Comparison of ENCODE assay signal across 20 mouse cellular contexts in the genomic region with DNA sequence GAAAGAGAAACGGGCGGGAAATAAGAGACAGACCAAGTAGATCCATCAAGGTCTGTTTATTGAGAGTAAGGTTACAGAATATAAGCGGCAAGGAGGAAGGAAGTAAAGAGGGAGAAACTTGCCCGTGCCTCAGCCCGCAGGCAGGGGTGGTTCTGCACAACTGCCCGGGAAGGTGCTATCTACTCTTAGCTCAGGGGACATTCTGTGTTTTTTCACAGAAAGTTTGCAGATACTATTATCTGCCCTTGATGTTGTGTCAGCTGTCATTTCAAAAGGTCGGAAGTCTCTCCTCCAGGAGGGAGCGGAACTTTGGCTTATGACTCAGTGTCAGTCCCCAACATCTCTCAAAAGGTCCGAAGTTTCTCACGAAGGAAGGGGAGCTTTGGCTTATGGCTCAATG. TPM values are rescaled to one million over a fixed set of nuclear protein-coding genes. Genes with fewer than 3 reads are reported as not detected.
DNase-seq lines count a peak whose midpoint lies in the region; ATAC-seq lines count a peak whose summit lies in the region.
"Had no signal": no experiment of that assay in that cellular context is flagged by ENCODE, and none has a peak within 500 bp of the region (broad histone marks: within the 10 kb centered on the region; RNA-seq: fewer than 3 reads in every experiment).

No protein-coding gene starts in this region.

- no peak for ATAC-seq in kidney, embryonic 15.5 days (replicated peaks; ENCODE audit: low FRiP score)
- no peak for ATAC-seq in kidney, embryonic 16.5 days (ENCODE audit: low FRiP score, low TSS enrichment)
- ATAC-seq: forebrain, embryonic 14.5 days; midbrain, embryonic 15.5 days had no signal

- peak overlapping the region; percentile 90; the same call in 1 of the 2 replicates for H3K4me2 ChIP-seq in kidney, embryonic 15.5 days
- H3K4me2 ChIP-seq in kidney, embryonic 16.5 days (replicated peaks; ENCODE audit: low read depth, low read length), result no peak overlapping the region

- peaks cover 22% of the 10 kb centered on the region for H3K4me1 ChIP-seq in heart, embryonic 10.5 days
- peaks cover 32% of the 10 kb centered on the region for H3K4me1 ChIP-seq in kidney, embryonic 15.5 days
- peaks cover 9% of the 10 kb centered on the region for H3K4me1 ChIP-seq in kidney, embryonic 16.5 days (ENCODE audit: insufficient read depth, low read length)
- H3K4me1 ChIP-seq: liver, embryonic 15.5 days had no signal

- WGBS in heart, embryonic 10.5 days, result 3% methylated on average over 10 of the region's 10 CpGs
- WGBS in kidney, embryonic 15.5 days, result 2% methylated on average over 10 of the region's 10 CpGs
- WGBS in kidney, embryonic 16.5 days, result 3% methylated on average over 10 of the region's 10 CpGs

- H3K9me3 ChIP-seq in heart, embryonic 10.5 days, result 0 out of 2 replicates have a peak, but pooled peaks cover 7% of the 10 kb centered on the region
- H3K9me3 ChIP-seq in kidney, embryonic 15.5 days (replicated peaks), result no peaks in the 10 kb centered on the region
- no peaks in the 10 kb centered on the region for H3K9me3 ChIP-seq in kidney, embryonic 16.5 days (ENCODE audit: low read length)
- H3K9me3 ChIP-seq: liver, embryonic 15.5 days; midbrain, embryonic 15.5 days had no signal

- peak overlapping the region; percentile 65; the same call in 1 of the 2 replicates for H3K4me3 ChIP-seq in heart, embryonic 10.5 days
- H3K4me3 ChIP-seq in kidney, embryonic 15.5 days (replicated peaks), result 0 out of 2 replicates have a peak overlapping the region, but pooled peaks have one; percentile 48
- H3K4me3 ChIP-seq in kidney, embryonic 16.5 days (ENCODE audit: low read length), result no peak overlapping the region
- H3K4me3 ChIP-seq: hindbrain, embryonic 13.5 days; megakaryocyte, embryonic 14.5 days; midbrain, embryonic 15.5 days had no signal

- peaks cover 77% of the 10 kb centered on the region for H3K27me3 ChIP-seq in heart, embryonic 10.5 days (ENCODE audit: insufficient read depth, poor library complexity, severe bottlenecking)
- peaks cover 65% of the 10 kb centered on the region for H3K27me3 ChIP-seq in kidney, embryonic 15.5 days
- H3K27me3 ChIP-seq in kidney, embryonic 16.5 days (ENCODE audit: insufficient read depth, low read length), result peaks cover 52% of the 10 kb centered on the region

- H3K36me3 ChIP-seq in heart, embryonic 10.5 days, result no peaks in the 10 kb centered on the region
- no peaks in the 10 kb centered on the region for H3K36me3 ChIP-seq in kidney, embryonic 15.5 days
- no peaks in the 10 kb centered on the region for H3K36me3 ChIP-seq in kidney, embryonic 16.5 days (ENCODE audit: insufficient read depth, low read length)
- H3K36me3 ChIP-seq: hindbrain, embryonic 13.5 days; liver, embryonic 15.5 days; midbrain, embryonic 15.5 days had no signal

- DNase-seq in heart, embryonic 10.5 days (ENCODE audit: low spot score), result no peak
- DNase-seq in heart, adult 9 months (ENCODE audit: low spot score in 2 of 2), result no peak
- peak; percentile 36 for DNase-seq in thymus, postnatal 14 days
- no peak for DNase-seq in thymus, postnatal 25 days
- DNase-seq in right cerebral cortex, postnatal 36 days (ENCODE audit: low spot score in 2 of 2), result no peak
- DNase-seq: cerebellum, postnatal 10 days; kidney, adult 9 months; lung, postnatal 10 days; retina, postnatal 1 day had no signal

- no peak overlapping the region for H3K27ac ChIP-seq in heart, embryonic 10.5 days
- H3K27ac ChIP-seq in kidney, embryonic 15.5 days, result no peak overlapping the region
- no peak overlapping the region for H3K27ac ChIP-seq in kidney, embryonic 16.5 days (ENCODE audit: low read length)
- H3K27ac ChIP-seq: hindbrain, embryonic 13.5 days; liver, embryonic 15.5 days; midbrain, embryonic 15.5 days had no signal

- no peak overlapping the region for H3K9ac ChIP-seq in kidney, embryonic 15.5 days
- H3K9ac ChIP-seq in kidney, embryonic 16.5 days (replicated peaks; ENCODE audit: low read length), result no peak overlapping the region
- H3K9ac ChIP-seq: hindbrain, embryonic 13.5 days; liver, embryonic 15.5 days; midbrain, embryonic 15.5 days had no signal

RNA-seq across cellular contexts. Expression of a gene that starts 1.2 kb away (rescaled TPM):
- 0.06 and 0.16 TPM in 2 replicates for polyA plus RNA-seq in heart, embryonic 10.5 days (2016; fragmentation: Nextera tagmentation; extraction: Ambion mirVana)
- not detected in 2 replicates for polyA plus RNA-seq in kidney, embryonic 15.5 days (2015; fragmentation: Nextera tagmentation; extraction: Ambion mirVana)
- 0.10 TPM in 1 of 2 replicates, not detected in the other for polyA plus RNA-seq in kidney, embryonic 16.5 days (2015; fragmentation: Nextera tagmentation; extraction: Ambion mirVana)
- polyA plus RNA-seq: adrenal gland, adult 2 months; C2C12; forebrain, embryonic 14.5 days; hindbrain, embryonic 13.5 days; intestine, embryonic 14.5 days had no signal

RNA-seq across cellular contexts. Expression of a gene that starts 8.0 kb away (rescaled TPM):
- 0.33 and 0.44 TPM in 2 replicates for polyA plus RNA-seq in heart, embryonic 10.5 days (2016; fragmentation: Nextera tagmentation; extraction: Ambion mirVana)
- 0.76 and 0.91 TPM in 2 replicates for polyA plus RNA-seq in kidney, embryonic 15.5 days (2015; fragmentation: Nextera tagmentation; extraction: Ambion mirVana)
- polyA plus RNA-seq in kidney, embryonic 16.5 days (2015; fragmentation: Nextera tagmentation; extraction: Ambion mirVana), result 0.72 and 1.0 TPM in 2 replicates
- polyA plus RNA-seq: small intestine, adult 2 months had no signal

RNA-seq across cellular contexts. Expression of a gene that starts 21.8 kb away (rescaled TPM):
- polyA plus RNA-seq in heart, embryonic 10.5 days (2016; fragmentation: Nextera tagmentation; extraction: Ambion mirVana), result 16.9 and 20.5 TPM in 2 replicates
- polyA plus RNA-seq in kidney, embryonic 15.5 days (2015; fragmentation: Nextera tagmentation; extraction: Ambion mirVana), result 29.3 and 31.3 TPM in 2 replicates
- 27.6 and 29.3 TPM in 2 replicates for polyA plus RNA-seq in kidney, embryonic 16.5 days (2015; fragmentation: Nextera tagmentation; extraction: Ambion mirVana)

RNA-seq across cellular contexts. Expression of a gene that starts 38.1 kb away (rescaled TPM):
- polyA plus RNA-seq in heart, embryonic 10.5 days (2016; fragmentation: Nextera tagmentation; extraction: Ambion mirVana), result 4.5 and 6.5 TPM in 2 replicates
- polyA plus RNA-seq in kidney, embryonic 15.5 days (2015; fragmentation: Nextera tagmentation; extraction: Ambion mirVana), result 8.5 and 9.6 TPM in 2 replicates
- polyA plus RNA-seq in kidney, embryonic 16.5 days (2015; fragmentation: Nextera tagmentation; extraction: Ambion mirVana), result 8.6 and 9.6 TPM in 2 replicates
- polyA plus RNA-seq: C2C12; small intestine, adult 2 months had no signal
